Mouse (Mus musculus) retina, postnatal 7 days (tissue): ENCODE data around the gene Krtap19-2.

Experiments used
- DNase-seq: peaks from one replicate; pipeline ENCODE4 v3.0.0-alpha.2; 2012; ENCODE audit warnings: low read depth, low spot score

Gene Krtap19-2

DNA sequence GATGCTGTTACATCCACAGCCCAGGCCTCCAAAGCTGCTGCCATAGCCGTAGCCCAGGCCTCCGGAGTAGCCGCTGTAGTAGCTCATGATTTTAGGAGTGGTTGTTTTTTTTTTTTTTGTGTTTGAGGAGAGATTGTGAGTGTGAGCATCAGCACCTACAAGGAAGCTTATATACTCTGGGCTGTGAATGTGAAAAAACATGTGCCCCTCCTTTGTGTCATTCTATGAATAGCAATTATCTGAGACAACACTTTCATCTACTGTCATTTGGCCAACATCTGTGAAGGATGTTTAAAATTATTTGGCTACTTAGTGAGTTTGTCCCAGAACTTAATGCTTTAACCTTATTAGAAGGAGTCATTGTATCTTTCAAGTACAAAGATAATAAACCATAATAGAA, at the start of gene Krtap19-2:
TSS of gene Krtap19-2 (minus strand) at position 101 of the 400 bp plus-strand sequence.
- no peak for DNase-seq

DNA sequence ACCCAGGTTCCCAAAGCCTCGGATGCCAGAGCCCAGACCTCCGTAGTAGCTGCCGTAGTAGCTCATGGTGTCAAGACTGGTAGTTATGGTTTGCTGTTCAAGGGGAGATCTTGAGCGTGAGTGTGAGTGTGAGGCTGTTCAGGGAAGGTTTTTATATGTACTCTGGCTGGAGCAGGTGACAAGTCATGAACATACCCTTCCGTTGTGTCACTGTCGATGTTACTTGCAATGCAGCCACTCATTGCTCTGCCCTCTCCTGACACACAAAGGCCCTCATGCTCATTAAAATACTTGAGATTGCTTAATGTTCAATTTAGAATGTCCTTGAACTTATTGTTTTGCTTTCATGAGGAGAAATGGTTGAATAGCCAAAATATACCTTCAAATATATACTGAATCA, 22.3 kb upstream of the Krtap19-2 start, which contains the start of gene Krtap19-5:
TSS of gene Krtap19-5 (minus strand) at position 101 of the 400 bp plus-strand sequence.
- DNase-seq = no peak

DNA sequence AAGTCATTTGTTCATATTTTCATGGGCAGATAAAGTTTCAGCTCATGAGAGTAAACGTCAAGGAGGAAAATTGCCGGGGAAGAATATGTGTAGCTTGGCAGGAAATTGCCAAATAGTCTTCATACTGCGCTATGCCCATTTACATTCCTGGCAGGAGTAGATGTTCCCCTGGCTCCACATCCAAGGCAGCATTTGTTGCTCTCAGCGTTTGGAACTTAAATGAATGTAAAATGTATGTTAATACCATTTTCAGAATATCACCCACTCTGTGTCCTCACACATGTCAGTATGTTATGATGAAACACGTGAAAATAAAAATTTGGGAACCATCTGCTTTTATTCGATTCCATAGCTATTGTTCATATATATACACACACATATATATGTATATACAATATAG, 12.8 kb upstream of the Krtap19-2 start:
- DNase-seq = no peak

DNA sequence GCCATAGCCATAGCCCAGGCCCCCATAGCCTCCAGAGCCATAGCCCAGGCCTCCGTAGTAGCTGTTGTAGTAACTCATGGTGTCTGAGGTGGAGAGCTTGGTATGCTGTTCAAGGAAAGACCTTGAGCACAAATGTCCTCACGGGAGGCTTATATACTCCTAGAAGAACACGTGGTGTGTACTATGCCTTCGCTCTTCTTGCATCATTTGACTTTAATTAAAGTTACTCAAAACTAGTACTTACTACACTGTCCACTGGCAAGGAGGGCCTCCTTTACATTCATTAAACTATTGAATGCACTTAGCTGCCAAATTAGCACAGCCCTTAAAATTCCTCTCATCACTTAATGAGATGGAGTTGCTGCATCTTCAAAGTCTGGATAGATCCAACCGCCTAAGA, 10.9 kb upstream of the Krtap19-2 start, which contains the start of gene Krtap19-4:
TSS of gene Krtap19-4 (minus strand) at position 101 of the 400 bp plus-strand sequence.
- DNase-seq = no peak

DNA sequence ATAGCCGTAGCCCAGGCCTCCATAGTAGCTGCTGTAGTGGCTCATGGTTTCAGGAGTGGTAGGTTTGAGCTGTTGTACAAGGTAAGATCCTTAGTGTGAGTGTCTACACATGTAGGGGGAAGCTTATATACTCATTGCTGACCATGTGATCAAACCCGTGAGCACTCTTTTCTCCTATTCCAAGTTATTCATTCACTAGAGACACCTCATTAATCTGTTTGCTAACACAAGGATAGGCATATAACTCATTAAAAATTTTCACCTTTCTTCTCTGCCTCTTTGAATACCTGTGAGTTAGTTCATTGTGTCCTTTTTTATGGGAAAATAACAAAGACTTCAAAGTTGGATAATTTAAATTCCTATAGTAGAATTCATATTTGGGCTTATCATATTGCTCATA, 3.9 kb upstream of the Krtap19-2 start, which contains the start of gene Krtap19-3:
TSS of gene Krtap19-3 (minus strand) at position 101 of the 400 bp plus-strand sequence.
- no peak for DNase-seq

DNA sequence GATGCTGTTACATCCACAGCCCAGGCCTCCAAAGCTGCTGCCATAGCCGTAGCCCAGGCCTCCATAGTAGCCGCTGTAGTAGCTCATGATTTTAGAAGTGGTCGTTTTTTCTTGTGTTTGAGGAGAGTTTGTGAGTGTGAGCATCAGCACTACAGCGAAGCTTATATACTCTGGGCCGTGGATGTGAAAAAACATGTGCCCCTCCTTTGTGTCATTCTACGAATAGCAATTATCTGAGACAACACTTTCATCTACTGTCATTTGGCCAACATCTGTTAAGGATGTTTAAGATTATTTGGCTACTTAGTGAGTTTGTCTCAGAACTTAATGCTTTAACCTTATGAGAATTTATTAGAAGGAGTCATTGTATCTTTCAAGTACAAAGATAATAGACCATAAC, 4.8 kb downstream of the Krtap19-2 start, which contains the start of gene Krtap19-1:
TSS of gene Krtap19-1 (minus strand) at position 101 of the 400 bp plus-strand sequence.
- DNase-seq = no peak

DNA sequence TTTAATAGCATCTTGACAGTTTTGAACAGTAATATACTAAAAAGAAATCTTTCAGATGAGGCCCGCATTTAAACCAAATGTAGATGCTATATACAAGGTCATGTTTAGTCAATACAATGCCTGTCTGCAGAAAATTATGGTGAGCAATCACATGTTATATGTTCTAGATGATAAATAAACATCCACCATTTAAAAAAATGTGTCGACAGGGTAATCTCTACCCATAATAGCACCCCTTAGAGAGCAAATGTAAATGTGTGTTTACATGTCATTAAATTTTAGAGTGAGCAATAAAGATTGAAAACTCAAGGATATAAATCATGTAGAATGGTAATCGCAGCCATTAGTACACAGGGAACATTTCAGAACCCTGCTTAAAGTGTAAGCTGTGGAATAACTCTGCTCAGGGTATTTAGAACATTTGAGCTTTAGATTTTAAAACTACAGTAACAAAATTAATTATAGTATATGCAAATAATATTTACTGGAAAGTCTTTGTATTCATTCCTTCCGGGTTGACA, 9.1 kb downstream of the Krtap19-2 start:
- DNase-seq = no peak

DNA sequence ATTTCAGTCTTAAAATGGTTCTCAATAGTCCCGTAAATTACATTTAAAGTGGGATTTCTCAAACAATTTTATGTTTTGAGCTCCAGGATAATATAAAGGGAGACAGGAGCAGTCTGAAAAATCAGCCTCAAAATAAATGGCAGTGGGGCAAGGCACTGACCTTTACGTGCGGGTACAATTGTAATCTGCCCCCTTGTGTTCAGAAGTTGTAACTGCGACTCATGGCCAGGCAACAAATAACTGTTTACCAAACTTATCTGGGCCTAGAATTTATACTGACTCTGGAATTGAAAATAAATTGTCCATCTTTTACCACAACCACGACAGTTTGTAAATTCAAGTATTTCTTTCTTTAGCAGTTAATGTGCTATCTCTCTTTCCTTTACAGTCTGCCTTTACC, 22.6 kb downstream of the Krtap19-2 start:
- DNase-seq = peak; percentile 5

DNA sequence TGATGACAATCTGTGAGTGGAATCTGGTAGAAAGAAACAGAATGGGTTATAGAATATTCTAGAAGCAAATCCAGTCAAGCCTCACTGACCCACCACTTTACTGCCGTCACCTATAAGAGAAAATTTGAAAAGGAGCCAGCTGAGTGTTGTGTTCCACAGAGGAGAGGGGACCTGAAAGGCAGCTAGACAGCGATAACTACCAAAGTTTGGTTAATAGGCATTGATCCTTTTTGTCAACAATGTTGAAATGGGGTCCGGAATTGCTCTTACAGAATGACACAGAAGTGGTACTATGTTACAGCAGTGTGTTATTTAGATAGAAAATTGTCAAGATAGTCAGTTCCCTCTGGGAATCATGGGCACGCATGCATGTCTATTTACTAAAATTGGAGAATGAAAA, 25.5 kb downstream of the Krtap19-2 start:
- DNase-seq = no peak

DNA sequence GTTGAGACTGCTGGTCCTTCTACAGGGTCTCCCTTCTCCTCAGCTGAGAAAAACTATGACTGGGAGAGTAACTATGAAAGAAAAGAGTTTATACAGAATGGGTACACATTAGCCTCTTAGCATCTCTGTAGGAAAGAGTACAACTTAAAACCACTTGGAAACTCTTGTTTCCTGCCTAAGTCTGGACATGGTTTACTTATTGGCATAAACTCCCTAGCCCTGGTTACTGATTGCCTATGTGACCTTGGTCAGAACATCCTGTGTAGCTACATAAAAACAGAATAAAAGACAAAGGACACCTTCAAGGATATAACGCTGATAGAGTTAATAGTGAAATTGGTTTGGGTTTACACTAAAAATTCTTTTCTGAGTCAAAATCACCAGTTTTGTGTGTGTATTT, 26.7 kb downstream of the Krtap19-2 start:
- DNase-seq = no peak

DNA sequence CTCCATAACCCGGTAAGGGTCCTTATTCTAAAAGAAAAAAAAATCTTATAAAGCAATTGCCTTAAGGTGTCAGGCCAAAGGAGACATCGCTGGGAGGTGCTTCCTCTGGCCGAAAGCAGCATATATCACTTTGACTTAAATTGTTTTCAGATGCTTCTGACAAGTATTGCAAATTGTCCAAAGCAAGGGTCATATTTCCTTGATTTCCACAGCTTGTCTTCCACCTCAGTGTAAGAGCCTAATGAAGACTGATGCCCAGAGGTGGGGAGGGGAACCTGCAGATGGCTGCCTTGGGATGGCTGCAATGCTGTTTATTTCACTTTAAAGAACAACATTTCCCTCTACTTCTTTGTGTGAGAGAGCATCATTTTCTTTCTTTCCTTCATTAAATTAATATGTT, 47.1 kb downstream of the Krtap19-2 start:
- no peak for DNase-seq

DNA sequence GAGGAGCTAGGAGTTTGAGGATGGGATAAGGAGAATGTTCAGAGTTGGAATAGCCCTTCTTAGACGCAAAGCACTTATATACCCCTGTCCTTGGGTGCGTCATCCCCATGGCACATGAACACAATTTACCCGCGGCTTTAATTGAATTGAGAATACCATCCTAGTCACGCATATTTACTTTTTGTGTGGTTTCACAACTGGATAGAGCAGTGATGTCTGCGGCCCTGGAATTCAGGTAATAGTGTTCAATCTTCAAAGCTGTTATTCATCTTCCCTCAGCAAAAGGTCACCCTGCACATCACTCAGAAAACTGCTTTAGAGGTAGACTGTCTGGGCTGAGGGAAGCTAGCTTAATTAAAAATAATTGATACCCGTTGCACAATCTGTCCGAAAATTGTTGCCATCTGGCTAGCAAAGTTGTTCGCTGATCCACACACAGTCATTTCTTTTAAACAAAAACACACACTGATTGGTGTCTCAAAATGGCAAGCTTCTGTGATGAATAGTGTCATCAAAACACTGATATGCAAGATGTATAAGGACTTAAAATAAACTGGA, 47.9 kb downstream of the Krtap19-2 start, which contains the start of gene Krtap14:
TSS of gene Krtap14 (minus strand) at position 51 of the 558 bp plus-strand sequence.
- no peak for DNase-seq

DNA sequence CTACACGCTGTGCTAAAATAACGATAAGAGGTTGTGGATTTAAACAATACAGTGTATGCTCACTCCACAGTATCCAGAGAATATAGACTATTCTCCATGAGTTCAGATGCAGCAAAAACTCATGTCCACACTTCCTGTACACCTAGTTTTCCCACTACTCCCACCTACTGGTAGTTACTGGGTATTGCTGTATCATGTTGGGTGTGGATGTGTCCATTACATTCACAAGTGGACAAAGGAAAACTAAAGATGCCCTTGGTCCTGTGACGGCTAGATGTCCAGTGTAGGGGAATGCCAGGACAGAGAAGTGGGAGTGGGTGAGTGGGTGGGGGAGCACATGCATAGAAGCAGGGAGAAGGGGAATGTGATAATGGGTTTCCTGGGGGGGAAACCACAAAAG, 50.3 kb downstream of the Krtap19-2 start:
- peak; percentile 6 for DNase-seq
